Mouse (Mus musculus) heart, embryonic 16.5 days (tissue): ENCODE data around the gene Klhl24. TPM values are rescaled to one million over a fixed set of nuclear protein-coding genes. Genes with fewer than 3 reads are reported as not detected.

Source experiments
- ATAC-seq: fragments of 200-750 bp; cut with Nextera tagmentation; replicated peaks from 2 replicates; pipeline ENCODE4 v1.8.0; 2017; ENCODE audit warnings: moderate number of reproducible peaks; ENCODE audit not compliant: insufficient read depth, low FRiP score; ENCODE audit errors: extremely low read depth
- H3K27ac ChIP-seq: fragments of 300-500 bp; sonication (generic); 2 replicates; pipeline ENCODE4 v1.5.1; 2014; ENCODE audit warnings: mild to moderate bottlenecking, low read length, control low read depth, moderate library complexity
- H3K27me3 ChIP-seq: fragments of 300-500 bp; sonication (generic); 2 replicates; pipeline ENCODE4 v1.6.1; 2014; ENCODE audit warnings: low read length, mixed read lengths; ENCODE audit not compliant: control insufficient read depth, insufficient read depth
- H3K36me3 ChIP-seq: fragments of 300-500 bp; sonication (generic); 2 replicates; pipeline ENCODE4 v1.6.1; 2014; ENCODE audit not compliant: control insufficient read depth, insufficient read depth
- H3K4me1 ChIP-seq: fragments of 300-500 bp; sonication (generic); 2 replicates; pipeline ENCODE4 v1.6.1; 2014; ENCODE audit warnings: low read length, mixed read lengths; ENCODE audit not compliant: control insufficient read depth, insufficient read depth
- H3K4me2 ChIP-seq: fragments of 300-500 bp; sonication (generic); 2 replicates; pipeline ENCODE4 v1.6.1; 2014; ENCODE audit warnings: low read depth, mild to moderate bottlenecking, control low read depth, low read length
- H3K4me3 ChIP-seq: fragments of 300-500 bp; sonication (generic); 2 replicates; pipeline ENCODE4 v1.5.1; 2014; ENCODE audit warnings: mild to moderate bottlenecking, control low read depth, low read length
- H3K9ac ChIP-seq: fragments of 300-500 bp; sonication (generic); 2 replicates; pipeline ENCODE4 v1.6.1; 2014; ENCODE audit warnings: low read length, control low read depth
- H3K9me3 ChIP-seq: fragments of 300-500 bp; sonication (generic); replicated peaks from 2 replicates; pipeline ENCODE4 v1.6.1; 2016; ENCODE audit warnings: low read length; ENCODE audit not compliant: control insufficient read depth
- WGBS: fragments of 180-500 bp; shearing (Covaris S2); extraction: QIAGEN DNeasy Blood & Tissue Kit; methylation state at CpG from one replicate; pipeline ENCODE4 v1.1.7; 2014; 5-methylcytosine and 5-hydroxymethylcytosine counted together
- polyA plus RNA-seq: library from polyadenylated mRNA; unstranded; fragments of >200 nt; fragmentation: Nextera tagmentation; extraction: Ambion mirVana; gene quantifications from 2 replicates; pipeline ENCODE4 v1.2.1, GENCODE M21; 2015

Klhl24 gene
- polyA plus RNA-seq, 1 experiment from 2014 or later, result 42.3 TPM

DNA sequence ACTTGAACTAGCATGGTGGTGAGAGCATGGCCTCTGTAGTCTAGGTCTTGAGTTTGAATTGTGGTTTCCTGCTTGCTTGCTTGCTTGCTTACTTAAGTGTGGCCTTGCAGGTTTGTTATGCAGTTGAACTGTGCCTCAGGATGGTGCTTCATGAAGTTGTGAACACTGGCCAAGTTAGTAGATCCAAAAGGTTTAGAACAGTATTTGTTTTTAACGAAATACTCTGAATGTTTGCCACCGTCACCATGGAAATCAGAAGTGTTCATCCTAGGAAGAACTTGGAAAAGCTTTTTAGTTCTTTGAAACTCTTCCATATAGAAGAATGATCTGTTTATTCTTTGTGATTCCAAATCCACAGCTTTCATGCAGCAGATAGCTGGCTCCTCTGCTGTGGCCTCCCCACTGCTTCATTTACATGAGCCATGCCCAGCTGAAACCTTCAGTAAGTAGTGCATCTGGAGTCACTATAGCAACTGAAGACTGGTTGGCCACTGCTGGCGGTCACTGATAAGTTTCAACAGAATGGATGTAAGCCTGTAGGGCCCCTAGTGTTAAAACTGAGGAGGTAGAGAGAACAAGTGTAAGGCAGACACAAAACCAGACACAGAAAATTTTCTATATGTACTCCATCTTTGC, 72.2 kb downstream of the Klhl24 start:
- peak; percentile 63; the same call in 1 of the 2 replicates for ATAC-seq
- Histone ChIP-seq H3K4me2 (no peak overlapping the region), H3K9me3 (0 out of 2 replicates have a peak, but pooled peaks cover 2% of the 10 kb centered on the region), H3K9ac (no peak overlapping the region), H3K4me1 (peaks cover 5% of the 10 kb centered on the region; the same call in 1 of the 2 replicates), H3K36me3 (peaks cover 56% of the 10 kb centered on the region), H3K4me3 (no peak overlapping the region), H3K27me3 (no peaks in the 10 kb centered on the region), H3K27ac (no peak overlapping the region)
- 55% methylated on average over 3 of the region's 3 CpGs for WGBS

Other genes starting within 250 kb of the Klhl24 start
- gene Klhl6, start 114.5 kb upstream of the Klhl24 start, polyA plus RNA-seq, result 20.0 and 31.0 TPM in 2 replicates
- gene Yeats2, start 43.5 kb downstream of the Klhl24 start, polyA plus RNA-seq, result 14.7 and 16.1 TPM in 2 replicates
- gene Map6d1, start 143.8 kb downstream of the Klhl24 start, polyA plus RNA-seq, result 0.32 and 0.41 TPM in 2 replicates
- gene Parl, start 204.8 kb downstream of the Klhl24 start, polyA plus RNA-seq, result 80.4 and 83.5 TPM in 2 replicates
- gene Cyp2ab1, start 227.9 kb downstream of the Klhl24 start, polyA plus RNA-seq, result not detected in 2 replicates